Mouse (Mus musculus): ENCODE measurements at regions not wholly inside any gene's neighbourhood (a gene's known extent, or its start where the extent isn't known, plus 50 kb on each side); places are given as distances from the start of the nearest gene placed in this dataset.

- H3K36me3 ChIP-seq (ENCODE audit: insufficient read depth, low read length), result no peaks in the 10 kb centered on the region
- no peak overlapping the region for H3K4me2 ChIP-seq (ENCODE audit: low read depth, low read length)
- no peak overlapping the region for H3K27ac ChIP-seq
- H3K4me1 ChIP-seq (ENCODE audit: insufficient read depth, low read length), result no peaks in the 10 kb centered on the region
- 92% methylated on average over 1 of the region's 1 CpGs for WGBS
- TF ChIP-seq CTCF (IDR thresholded peaks at IDR 0.05; ENCODE audit: low read depth), result no peak
- no peak overlapping the region for H3K9ac ChIP-seq (replicated peaks; ENCODE audit: low read length)
- H3K9me3 ChIP-seq (ENCODE audit: low read length), result no peaks in the 10 kb centered on the region
- no peaks in the 10 kb centered on the region for H3K27me3 ChIP-seq (ENCODE audit: insufficient read depth, low read length)
- no peak for DNase-seq (ENCODE audit: low spot score)
- no peak overlapping the region for H3K4me3 ChIP-seq (ENCODE audit: low read length)
- ATAC-seq, result no peak
These were observed 229.2 kb downstream of the Pdcd6ip start for GRCm38 (mm10) chr9:113478761-113479265.

GRCm38 (mm10) chr9:113471781-113472180 is 236.3 kb downstream of the Pdcd6ip start:
- 88% methylated on average over 6 of the region's 6 CpGs for WGBS

GRCm38 (mm10) chr9:113462888-113463287 is 245.2 kb downstream of the Pdcd6ip start:
- Histone ChIP-seq H3K9ac (replicated peaks; ENCODE audit: low read length) (no peak overlapping the region), H3K9me3 (ENCODE audit: low read length) (no peaks in the 10 kb centered on the region), H3K36me3 (ENCODE audit: insufficient read depth, low read length) (no peaks in the 10 kb centered on the region), H3K27ac (peak overlapping the region; percentile 32; the same call in 1 of the 2 replicates), H3K4me2 (ENCODE audit: low read depth, low read length) (no peak overlapping the region), H3K4me3 (ENCODE audit: low read length) (no peak overlapping the region), H3K27me3 (ENCODE audit: insufficient read depth, low read length) (no peaks in the 10 kb centered on the region), H3K4me1 (ENCODE audit: insufficient read depth, low read length) (0 out of 2 replicates have a peak, but pooled peaks cover 3% of the 10 kb centered on the region)
- DNase-seq (ENCODE audit: low spot score), result no peak
- ATAC-seq, result no peak
- TF ChIP-seq CTCF (IDR thresholded peaks at IDR 0.05; ENCODE audit: low read depth), result no peak
- whole genome bisulfite sequencing, result 16% methylated on average over 2 of the region's 2 CpGs

More at GRCm38 (mm10) chr9:113471781-113472180, 236.3 kb downstream of the Pdcd6ip start:
- Histone ChIP-seq H3K4me1 (ENCODE audit: insufficient read depth, low read length) (no peaks in the 10 kb centered on the region), H3K9ac (replicated peaks; ENCODE audit: low read length) (no peak overlapping the region), H3K27me3 (ENCODE audit: insufficient read depth, low read length) (no peaks in the 10 kb centered on the region), H3K36me3 (ENCODE audit: insufficient read depth, low read length) (no peaks in the 10 kb centered on the region), H3K4me3 (ENCODE audit: low read length) (no peak overlapping the region), H3K9me3 (ENCODE audit: low read length) (no peaks in the 10 kb centered on the region), H3K27ac (no peak overlapping the region), H3K4me2 (ENCODE audit: low read depth, low read length) (no peak overlapping the region)
- TF ChIP-seq CTCF (IDR thresholded peaks at IDR 0.05; ENCODE audit: low read depth), result no peak
- no peak for DNase-seq (ENCODE audit: low spot score)
- no peak for ATAC-seq

GRCm38 (mm10) chr9:113462267-113462887 is 245.7 kb downstream of the Pdcd6ip start:
- H3K27ac ChIP-seq, result peak overlapping the region; percentile 32; the same call in 1 of the 2 replicates
- ATAC-seq, result 0 out of 2 replicates have a peak, but pooled peaks have one; percentile 70
- no peaks in the 10 kb centered on the region for H3K36me3 ChIP-seq (ENCODE audit: insufficient read depth, low read length)
- peak; percentile 29 for DNase-seq (ENCODE audit: low spot score)
- no peak overlapping the region for H3K4me3 ChIP-seq (ENCODE audit: low read length)
- H3K4me1 ChIP-seq (ENCODE audit: insufficient read depth, low read length), result 0 out of 2 replicates have a peak, but pooled peaks cover 3% of the 10 kb centered on the region
- no peak overlapping the region for H3K4me2 ChIP-seq (ENCODE audit: low read depth, low read length)
- H3K9me3 ChIP-seq (ENCODE audit: low read length), result no peaks in the 10 kb centered on the region
- no peaks in the 10 kb centered on the region for H3K27me3 ChIP-seq (ENCODE audit: insufficient read depth, low read length)
- H3K9ac ChIP-seq (replicated peaks; ENCODE audit: low read length), result no peak overlapping the region
- WGBS, result 33% methylated on average over 1 of the region's 1 CpGs
- no peak for TF ChIP-seq CTCF (IDR thresholded peaks at IDR 0.05; ENCODE audit: low read depth)

- WGBS, result 78% methylated on average over 5 of the region's 5 CpGs
- H3K27me3 ChIP-seq (ENCODE audit: insufficient read depth, low read length), result no peaks in the 10 kb centered on the region
- H3K9me3 ChIP-seq (ENCODE audit: low read length), result no peaks in the 10 kb centered on the region
- no peak overlapping the region for H3K4me2 ChIP-seq (ENCODE audit: low read depth, low read length)
- DNase-seq (ENCODE audit: low spot score), result no peak
- no peak for TF ChIP-seq CTCF (IDR thresholded peaks at IDR 0.05; ENCODE audit: low read depth)
- H3K27ac ChIP-seq, result no peak overlapping the region
- no peak for ATAC-seq
- no peak overlapping the region for H3K4me3 ChIP-seq (ENCODE audit: low read length)
- H3K9ac ChIP-seq (replicated peaks; ENCODE audit: low read length), result no peak overlapping the region
- no peaks in the 10 kb centered on the region for H3K36me3 ChIP-seq (ENCODE audit: insufficient read depth, low read length)
- H3K4me1 ChIP-seq (ENCODE audit: insufficient read depth, low read length), result 0 out of 2 replicates have a peak, but pooled peaks cover 3% of the 10 kb centered on the region
These were observed 248.2 kb downstream of the Pdcd6ip start for GRCm38 (mm10) chr9:113459885-113460284.

GRCm38 (mm10) chr9:113459221-113459620 is 248.8 kb downstream of the Pdcd6ip start:
- no peak for TF ChIP-seq CTCF (IDR thresholded peaks at IDR 0.05; ENCODE audit: low read depth)
- Histone ChIP-seq H3K9ac (replicated peaks; ENCODE audit: low read length) (no peak overlapping the region), H3K9me3 (ENCODE audit: low read length) (no peaks in the 10 kb centered on the region), H3K4me2 (ENCODE audit: low read depth, low read length) (no peak overlapping the region), H3K4me1 (ENCODE audit: insufficient read depth, low read length) (0 out of 2 replicates have a peak, but pooled peaks cover 3% of the 10 kb centered on the region), H3K36me3 (ENCODE audit: insufficient read depth, low read length) (no peaks in the 10 kb centered on the region), H3K27me3 (ENCODE audit: insufficient read depth, low read length) (no peaks in the 10 kb centered on the region), H3K4me3 (ENCODE audit: low read length) (no peak overlapping the region), H3K27ac (no peak overlapping the region)
- DNase-seq (ENCODE audit: low spot score), result no peak
- 44% methylated on average over 2 of the region's 2 CpGs for WGBS
- no peak for ATAC-seq

- Histone ChIP-seq H3K4me3 (ENCODE audit: low read length) (no peak overlapping the region), H3K9ac (replicated peaks; ENCODE audit: low read length) (no peak overlapping the region), H3K27me3 (ENCODE audit: insufficient read depth, low read length) (no peaks in the 10 kb centered on the region), H3K36me3 (ENCODE audit: insufficient read depth, low read length) (no peaks in the 10 kb centered on the region), H3K9me3 (ENCODE audit: low read length) (no peaks in the 10 kb centered on the region), H3K4me1 (ENCODE audit: insufficient read depth, low read length) (0 out of 2 replicates have a peak, but pooled peaks cover 3% of the 10 kb centered on the region), H3K27ac (no peak overlapping the region), H3K4me2 (ENCODE audit: low read depth, low read length) (no peak overlapping the region)
- ATAC-seq, result no peak
- TF ChIP-seq CTCF (IDR thresholded peaks at IDR 0.05; ENCODE audit: low read depth), result no peak
- no peak for DNase-seq (ENCODE audit: low spot score)
- WGBS, result 22% methylated on average over 5 of the region's 5 CpGs
These were observed 249.3 kb downstream of the Pdcd6ip start for GRCm38 (mm10) chr9:113458741-113459154.
